Mouse (Mus musculus) lung, embryonic 16.5 days (tissue): ENCODE results near the gene Pdia5. TPM values are rescaled to one million over a fixed set of nuclear protein-coding genes. Genes with fewer than 3 reads are reported as not detected.

Experiments used
- ATAC-seq: fragments of 200-750 bp; cut with Nextera tagmentation; 2 replicates; pipeline ENCODE4 v1.8.0; 2017; ENCODE audit warnings: low read depth, mild to moderate bottlenecking, moderate library complexity
- H3K27ac ChIP-seq: fragments of 300-500 bp; sonication (generic); 2 replicates; pipeline ENCODE4 v1.5.1; 2014; ENCODE audit warnings: mild to moderate bottlenecking, control low read depth, low read length
- H3K27me3 ChIP-seq: fragments of 300-500 bp; sonication (generic); 2 replicates; pipeline ENCODE4 v1.6.1; 2014; ENCODE audit warnings: low read depth, low read length, mixed read lengths; ENCODE audit not compliant: control insufficient read depth, insufficient read depth
- H3K36me3 ChIP-seq: fragments of 300-500 bp; sonication (generic); 2 replicates; pipeline ENCODE4 v1.6.1; 2014; ENCODE audit warnings: low read length; ENCODE audit not compliant: control insufficient read depth, insufficient read depth
- H3K4me1 ChIP-seq: fragments of 300-500 bp; sonication (generic); replicated peaks from 2 replicates; pipeline ENCODE4 v1.6.1; 2014; ENCODE audit warnings: low read length, mixed read lengths; ENCODE audit not compliant: control insufficient read depth, insufficient read depth
- H3K4me2 ChIP-seq: fragments of 300-500 bp; sonication (generic); 2 replicates; pipeline ENCODE4 v1.6.1; 2014; ENCODE audit warnings: low read depth, low read length, control low read depth
- H3K4me3 ChIP-seq: fragments of 300-500 bp; sonication (generic); 2 replicates; pipeline ENCODE4 v1.5.1; 2014; ENCODE audit warnings: mild to moderate bottlenecking, low read length, control low read depth
- H3K9ac ChIP-seq: fragments of 300-500 bp; sonication (generic); 2 replicates; pipeline ENCODE4 v1.6.1; 2014; ENCODE audit warnings: low read length, control low read depth
- H3K9me3 ChIP-seq: fragments of 300-500 bp; sonication (generic); 2 replicates; pipeline ENCODE4 v1.6.1; 2016; ENCODE audit warnings: low read length; ENCODE audit not compliant: control insufficient read depth
- WGBS: fragments of 180-500 bp; shearing (Covaris S2); extraction: QIAGEN DNeasy Blood & Tissue Kit; methylation state at CpG from one replicate; pipeline ENCODE4 v1.1.7; 2014; 5-methylcytosine and 5-hydroxymethylcytosine counted together
- polyA plus RNA-seq: library from polyadenylated mRNA; unstranded; fragments of >200 nt; fragmentation: Nextera tagmentation; extraction: Ambion mirVana; gene quantifications from 2 replicates; pipeline ENCODE4 v1.2.1, GENCODE M21; 2015

The Pdia5 gene
- polyA plus RNA-seq, 1 experiment from 2014 or later, result 40.3 TPM

DNA sequence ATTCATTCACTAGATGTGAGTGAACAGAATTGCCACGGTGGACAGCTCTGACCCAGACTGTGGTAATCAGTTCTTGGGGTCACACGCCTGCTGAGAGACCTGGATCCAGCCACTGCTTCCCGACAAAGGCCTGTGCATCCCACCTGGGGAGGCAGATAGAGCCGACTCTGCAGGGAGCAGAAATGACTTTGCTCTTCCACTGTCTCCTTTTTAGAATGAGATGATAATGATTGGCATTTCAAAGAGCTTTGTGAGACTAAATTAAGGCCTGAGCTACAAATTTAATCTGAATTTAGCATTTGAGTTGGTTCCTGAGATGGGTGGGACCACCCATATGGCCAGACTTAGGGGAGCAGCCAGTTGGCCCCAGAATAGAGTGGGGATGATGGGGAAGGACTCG, 85.8 kb downstream of the Pdia5 start:
- H3K4me2 ChIP-seq, result no peak overlapping the region
- WGBS, result 79% methylated on average over 5 of the region's 5 CpGs
- no peak overlapping the region for H3K4me3 ChIP-seq
- H3K9ac ChIP-seq, result no peak overlapping the region
- H3K36me3 ChIP-seq, result no peaks in the 10 kb centered on the region
- H3K4me1 ChIP-seq, result no peaks in the 10 kb centered on the region
- H3K27me3 ChIP-seq, result no peaks in the 10 kb centered on the region
- no peak overlapping the region for H3K27ac ChIP-seq
- ATAC-seq, result no peak
- no peaks in the 10 kb centered on the region for H3K9me3 ChIP-seq

DNA sequence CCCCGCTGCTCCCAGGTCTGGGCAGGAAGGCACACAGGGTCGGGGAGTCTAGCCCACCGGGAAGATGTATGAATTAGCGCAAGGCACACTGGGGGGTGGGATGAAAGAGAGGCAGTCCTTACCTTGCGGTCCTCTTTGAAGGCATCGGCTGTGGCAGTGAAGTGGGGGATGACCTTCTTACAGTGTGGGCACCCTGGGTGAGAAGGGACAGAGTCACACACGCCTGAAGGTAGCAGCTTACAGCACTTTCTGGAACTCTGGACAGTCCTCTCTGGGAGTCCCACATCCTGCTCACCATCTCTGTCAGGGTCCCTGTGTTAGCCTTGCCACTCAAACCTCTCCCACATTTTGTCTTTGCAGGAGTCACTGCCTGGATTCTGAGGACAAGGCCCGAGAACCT, 86.8 kb downstream of the Pdia5 start:
- Histone ChIP-seq H3K4me3 (no peak overlapping the region), H3K36me3 (no peaks in the 10 kb centered on the region), H3K4me2 (no peak overlapping the region), H3K9ac (no peak overlapping the region), H3K9me3 (no peaks in the 10 kb centered on the region), H3K27me3 (no peaks in the 10 kb centered on the region), H3K27ac (no peak overlapping the region), H3K4me1 (no peaks in the 10 kb centered on the region)
- no peak for ATAC-seq
- WGBS, result 87% methylated on average over 8 of the region's 8 CpGs

GRCm38 (mm10) chr16:35403356-35403755, 87.3 kb downstream of the Pdia5 start:
- no peak overlapping the region for H3K9ac ChIP-seq
- H3K4me2 ChIP-seq, result no peak overlapping the region
- no peaks in the 10 kb centered on the region for H3K9me3 ChIP-seq
- no peak overlapping the region for H3K27ac ChIP-seq
- no peaks in the 10 kb centered on the region for H3K36me3 ChIP-seq
- H3K27me3 ChIP-seq, result no peaks in the 10 kb centered on the region
- H3K4me3 ChIP-seq, result no peak overlapping the region
- WGBS, result 87% methylated on average over 9 of the region's 9 CpGs
- no peaks in the 10 kb centered on the region for H3K4me1 ChIP-seq
- no peak for ATAC-seq

- Histone ChIP-seq H3K4me3 (no peak overlapping the region), H3K4me2 (no peak overlapping the region), H3K4me1 (no peaks in the 10 kb centered on the region), H3K9ac (no peak overlapping the region), H3K36me3 (peaks cover 7% of the 10 kb centered on the region), H3K27me3 (no peaks in the 10 kb centered on the region), H3K9me3 (no peaks in the 10 kb centered on the region), H3K27ac (no peak overlapping the region)
- ATAC-seq, result no peak
- WGBS, result 76% methylated on average over 8 of the region's 8 CpGs
Measured at GRCm38 (mm10) chr16:35392813-35393212, 97.9 kb downstream of the Pdia5 start.

- Histone ChIP-seq H3K4me3 (no peak overlapping the region), H3K27me3 (no peaks in the 10 kb centered on the region), H3K4me1 (no peaks in the 10 kb centered on the region), H3K36me3 (no peaks in the 10 kb centered on the region), H3K9me3 (no peaks in the 10 kb centered on the region), H3K27ac (no peak overlapping the region), H3K4me2 (no peak overlapping the region), H3K9ac (no peak overlapping the region)
- WGBS, result 42% methylated on average over 3 of the region's 3 CpGs
- ATAC-seq, result no peak
Measured at GRCm38 (mm10) chr16:35385654-35386053, 105.0 kb downstream of the Pdia5 start.

GRCm38 (mm10) chr16:35380048-35380447, 110.6 kb downstream of the Pdia5 start:
- no peak overlapping the region for H3K9ac ChIP-seq
- 85% methylated on average over 9 of the region's 9 CpGs for WGBS
- ATAC-seq, result no peak

DNA sequence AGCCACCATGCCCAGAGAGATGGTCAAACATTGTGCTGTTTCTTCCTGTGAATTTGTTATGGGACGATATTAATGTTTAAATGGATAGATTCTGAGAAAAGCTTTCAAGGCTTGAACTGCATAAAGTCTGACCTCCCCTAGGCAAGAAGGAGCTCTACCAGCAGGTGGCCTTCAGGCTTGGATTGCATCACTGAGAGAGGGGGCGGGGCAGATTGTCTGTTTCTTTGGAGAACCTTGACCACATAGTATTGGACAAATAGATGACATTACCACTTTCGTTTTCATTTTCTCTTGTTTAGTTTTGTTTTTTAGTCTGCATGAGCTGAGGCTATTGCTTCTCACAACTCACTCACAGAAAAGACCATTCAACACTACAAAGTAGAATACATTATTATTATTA, 111.3 kb downstream of the Pdia5 start:
- no peak overlapping the region for H3K4me2 ChIP-seq
- no peaks in the 10 kb centered on the region for H3K36me3 ChIP-seq
- ATAC-seq, result no peak
- H3K9me3 ChIP-seq, result no peaks in the 10 kb centered on the region
- H3K4me1 ChIP-seq, result no peaks in the 10 kb centered on the region
- no peak overlapping the region for H3K27ac ChIP-seq
- no peak overlapping the region for H3K9ac ChIP-seq
- H3K27me3 ChIP-seq, result no peaks in the 10 kb centered on the region
- no peak overlapping the region for H3K4me3 ChIP-seq
- WGBS, result 82% methylated on average over 3 of the region's 3 CpGs

More at GRCm38 (mm10) chr16:35380048-35380447, 110.6 kb downstream of the Pdia5 start:
- no peaks in the 10 kb centered on the region for H3K27me3 ChIP-seq
- no peaks in the 10 kb centered on the region for H3K4me1 ChIP-seq
- H3K36me3 ChIP-seq, result no peaks in the 10 kb centered on the region
- no peak overlapping the region for H3K4me2 ChIP-seq
- H3K9me3 ChIP-seq, result no peaks in the 10 kb centered on the region
- no peak overlapping the region for H3K4me3 ChIP-seq
- H3K27ac ChIP-seq, result no peak overlapping the region

GRCm38 (mm10) chr16:35364063-35364428, 126.6 kb downstream of the Pdia5 start:
- Histone ChIP-seq H3K27me3 (no peaks in the 10 kb centered on the region), H3K9ac (peak overlapping the region; percentile 60), H3K4me1 (peaks cover 12% of the 10 kb centered on the region), H3K4me3 (peak overlapping the region; percentile 91), H3K4me2 (peak overlapping the region; percentile 79), H3K9me3 (no peaks in the 10 kb centered on the region), H3K36me3 (peaks cover 6% of the 10 kb centered on the region; the same call in 1 of the 2 replicates), H3K27ac (peak overlapping the region; percentile 66; the same call in 1 of the 2 replicates)
- peak; percentile 7; the same call in 1 of the 2 replicates for ATAC-seq
- under 1% methylated on average over 7 of the region's 7 CpGs for WGBS

GRCm38 (mm10) chr16:35363150-35364062, 127.3 kb downstream of the Pdia5 start, which contains the start of gene Sec22a:
Sec22a (minus strand) TSS chr16:35363918.
- Histone ChIP-seq H3K27ac (peak within 1 kb of the TSS; percentile 90), H3K9ac (peak within 1 kb of the TSS; percentile 96), H3K27me3 (no peaks in the 10 kb centered on the region), H3K4me1 (peaks cover 12% of the 10 kb centered on the region), H3K4me3 (peak within 1 kb of the TSS; percentile 91), H3K9me3 (no peaks in the 10 kb centered on the region), H3K36me3 (peaks cover 6% of the 10 kb centered on the region; the same call in 1 of the 2 replicates), H3K4me2 (peak within 1 kb of the TSS; percentile 79)
- peak; percentile 99 for ATAC-seq
- WGBS, result under 1% methylated on average over 67 of the region's 67 CpGs
